Mouse (Mus musculus): Measurements from ENCODE around the gene Fgfr2.

DNA sequence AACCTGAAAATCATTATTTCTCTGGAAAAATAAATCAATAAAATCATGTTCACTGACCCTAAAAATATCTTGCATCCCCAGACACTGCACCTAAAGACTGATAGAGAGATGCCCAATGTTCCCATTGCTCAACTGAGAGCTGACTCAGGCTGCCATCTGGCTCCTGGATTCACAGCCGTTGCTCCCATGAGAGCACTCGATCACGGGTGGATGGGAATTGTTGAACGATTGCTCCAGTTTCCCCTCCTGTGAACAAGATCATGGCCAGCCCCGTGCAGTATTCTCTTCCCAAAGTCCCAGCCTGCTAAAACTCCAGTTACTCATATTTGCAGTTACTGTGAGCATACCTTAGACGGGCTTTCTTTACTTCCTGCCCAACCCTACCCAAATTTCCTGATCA lies 745.2 kb downstream of the Fgfr2 start:
- no peak for TF ChIP-seq CTCF (conservative IDR thresholded peaks at IDR 0.05; ENCODE audit: low read length)
- TF ChIP-seq NANOG (IDR thresholded peaks at IDR 0.05; ENCODE audit: borderline replicate concordance, low read length), result no peak
- TF ChIP-seq POU5F1 (IDR thresholded peaks at IDR 0.05; ENCODE audit: borderline replicate concordance, low read length), result no peak

Data from E14TG2a.4 (cell line).